Mouse (Mus musculus): ENCODE results near the gene Tmem35b.
A peak's percentile ranks its signal among the peaks of the same experiment; 100 is the strongest.

Tmem35b gene

DNA sequence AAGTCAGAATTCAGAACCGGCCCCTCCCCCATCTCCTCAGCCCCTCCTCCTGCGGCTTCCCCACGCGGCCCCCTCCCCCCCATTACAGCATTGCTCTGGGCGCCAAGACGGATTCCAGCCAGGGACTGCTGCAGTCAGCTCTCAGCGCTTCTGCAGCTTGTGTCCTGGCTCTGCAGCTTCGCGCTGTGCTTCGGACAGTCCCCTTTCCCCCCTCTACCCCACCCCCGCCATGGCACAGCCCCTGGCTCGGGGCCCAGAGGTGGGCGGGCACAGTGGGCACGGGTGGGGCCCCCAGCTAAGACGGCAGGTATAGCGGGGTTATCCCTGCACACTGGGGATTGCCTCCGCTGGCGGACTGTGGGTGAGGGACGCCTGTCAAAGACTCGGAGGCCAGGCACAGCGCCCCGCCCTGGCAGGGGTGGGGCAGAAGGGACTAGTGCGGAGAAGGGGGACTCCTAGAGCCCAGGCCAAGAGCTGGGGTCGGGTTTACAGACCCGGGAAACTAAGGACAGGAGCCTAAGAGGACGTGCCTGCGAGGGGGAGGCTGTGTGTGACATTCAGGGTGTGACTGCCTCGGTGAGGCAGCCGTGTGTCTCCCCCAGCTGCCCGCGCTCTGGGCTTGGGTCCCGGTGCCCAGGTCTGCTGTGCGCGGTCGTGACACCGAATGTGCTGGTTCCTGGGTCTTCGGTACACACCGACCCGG is 44.9 kb downstream of the Tmem35b start:
- peak; percentile 56 for DNase-seq (ENCODE audit: low spot score)

GRCm38 (mm10) chr4:127168914-127169345 is 45.4 kb downstream of the Tmem35b start, which contains the start of gene Dlgap3:
Gene Dlgap3, plus strand, starts transcription at chr4:127169204.
- no peak for DNase-seq (ENCODE audit: low spot score)

- DNase-seq (ENCODE audit: low spot score) = peak; percentile 33
These were observed 46.1 kb downstream of the Tmem35b start for GRCm38 (mm10) chr4:127169346-127170221.

DNA sequence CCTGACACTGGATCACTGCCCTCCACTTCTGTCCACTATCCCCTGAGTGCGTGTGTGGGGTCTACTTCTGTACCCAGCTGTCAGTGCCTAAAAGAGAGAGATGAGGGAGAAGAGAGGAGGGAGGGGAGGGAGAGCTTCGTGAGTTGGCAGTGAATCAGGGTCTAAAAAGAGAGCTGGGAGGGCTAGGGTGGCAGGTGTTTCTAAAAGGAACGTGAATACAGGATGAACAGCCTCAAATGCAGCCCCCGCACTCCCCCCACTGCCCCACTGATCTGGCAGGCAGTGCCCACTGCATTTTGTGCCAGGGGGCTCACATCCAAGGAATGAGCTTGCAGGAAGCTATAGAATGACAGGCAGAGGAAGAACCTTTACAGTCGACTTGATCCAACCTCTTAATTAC is 47.4 kb downstream of the Tmem35b start:
- peak; percentile 48 for DNase-seq (ENCODE audit: low spot score)

DNA sequence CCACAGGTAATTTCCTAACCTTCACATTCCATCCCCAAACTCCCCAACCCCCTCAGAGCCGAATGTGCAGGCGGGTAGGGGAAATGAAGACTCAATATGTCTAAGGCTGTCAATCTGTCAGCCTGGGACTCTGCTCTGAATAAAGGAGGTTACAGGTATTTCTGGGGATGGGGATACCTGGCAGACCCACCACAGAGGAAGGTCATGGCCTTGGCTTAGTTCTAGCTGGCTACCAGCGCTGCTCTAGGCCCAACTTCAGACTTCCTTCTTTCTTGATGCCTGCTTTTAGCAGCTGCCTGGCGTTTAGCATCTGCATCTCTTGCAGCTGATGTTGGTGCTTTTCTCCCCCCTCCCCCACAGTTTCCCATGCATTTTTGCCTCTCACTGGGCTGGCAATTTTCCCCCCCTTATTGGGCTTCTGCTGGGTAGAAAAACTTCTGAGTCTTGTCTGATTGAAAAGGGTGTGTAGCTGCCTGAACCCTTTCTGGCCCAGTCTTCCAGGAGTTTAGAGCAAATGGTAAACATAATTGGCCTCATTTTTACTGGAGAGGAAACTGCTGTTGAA is 47.9 kb downstream of the Tmem35b start:
- DNase-seq (ENCODE audit: low spot score) = no peak

GRCm38 (mm10) chr4:127172119-127172518 is 48.6 kb downstream of the Tmem35b start:
- no peak for DNase-seq (ENCODE audit: low spot score)

DNA sequence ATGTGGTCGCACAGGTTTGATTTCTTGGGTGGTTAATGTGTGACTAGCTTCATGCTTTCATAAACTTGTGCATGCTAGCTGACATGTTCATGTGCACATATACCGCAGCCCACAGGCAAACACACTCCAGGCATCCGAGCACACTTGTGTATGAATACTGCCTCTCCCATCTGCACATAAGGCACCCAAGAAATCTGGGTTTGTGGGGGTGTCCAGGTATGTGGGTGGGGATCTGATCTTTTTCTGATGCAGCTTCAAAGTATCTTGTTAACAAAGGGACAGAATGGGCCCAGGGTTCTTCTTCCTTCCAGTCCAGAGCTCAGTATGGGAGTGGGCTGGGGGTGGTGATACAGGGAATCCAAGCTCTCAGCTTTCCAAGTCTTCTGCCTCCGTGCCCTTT is 49.1 kb downstream of the Tmem35b start:
- no peak for DNase-seq (ENCODE audit: low spot score)

DNA sequence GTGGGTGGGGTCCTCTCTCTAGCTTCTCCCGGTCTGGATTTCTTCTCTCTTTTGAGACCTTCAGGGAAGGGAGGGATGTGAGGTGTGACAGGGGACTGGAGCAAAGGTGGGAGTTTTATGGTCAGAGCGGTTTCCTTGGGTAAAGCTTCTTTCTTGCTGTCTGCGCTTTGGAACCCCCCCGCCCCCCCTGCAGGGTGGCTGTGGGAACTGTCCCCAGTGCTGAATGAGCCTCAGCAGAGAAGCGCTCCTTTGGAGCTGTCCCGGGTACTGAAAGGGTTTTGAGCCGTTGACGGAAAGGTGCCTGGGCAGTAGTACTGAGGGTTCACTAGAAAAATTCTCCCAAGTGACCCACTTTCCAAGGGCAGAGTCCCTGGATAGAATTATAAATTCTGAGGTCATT is 50.0 kb downstream of the Tmem35b start:
- peak; percentile 31 for DNase-seq (ENCODE audit: low spot score)

- DNase-seq (ENCODE audit: low spot score) = no peak
These were observed 50.8 kb downstream of the Tmem35b start for GRCm38 (mm10) chr4:127174075-127174899.

DNA sequence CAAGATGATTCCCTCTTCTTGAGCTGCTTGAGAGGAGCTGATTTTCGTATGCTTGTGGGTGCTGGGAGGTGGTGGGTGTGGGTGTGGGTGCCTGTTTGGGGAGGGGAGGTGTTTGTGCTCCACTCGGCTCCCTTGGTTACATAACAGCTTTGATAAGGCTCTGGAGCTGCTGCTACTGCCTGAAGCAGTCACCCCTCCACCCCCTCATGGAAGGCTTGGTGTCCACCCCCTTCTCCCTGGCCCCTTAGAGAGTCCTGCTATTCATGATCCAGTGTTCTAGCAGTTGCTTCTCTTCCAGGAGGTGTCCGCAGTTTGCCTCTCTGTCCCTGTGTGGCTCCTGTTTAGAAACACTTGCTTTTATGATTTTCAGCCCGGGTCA is 51.4 kb downstream of the Tmem35b start:
- DNase-seq (ENCODE audit: low spot score) = no peak

DNA sequence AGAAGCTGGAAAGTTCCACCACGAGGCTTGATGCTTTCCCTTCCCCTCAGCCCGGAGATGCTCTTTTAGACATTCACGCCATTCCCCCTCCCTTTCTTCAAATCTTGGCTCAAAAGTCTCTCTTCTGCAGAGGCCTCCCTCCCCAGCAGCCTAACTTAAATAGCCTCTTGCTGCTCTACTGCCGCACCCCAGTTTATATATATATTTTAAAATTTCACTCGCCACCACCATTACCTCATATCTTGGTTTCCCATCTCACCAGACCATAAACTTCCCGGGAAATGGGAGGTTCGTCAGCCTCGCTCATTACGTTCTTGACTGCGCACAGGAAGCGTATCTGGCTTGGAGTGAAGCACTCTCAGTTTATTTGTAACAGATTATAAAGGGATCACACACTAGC is 54.5 kb downstream of the Tmem35b start:
- no peak for DNase-seq (ENCODE audit: low spot score)

DNA sequence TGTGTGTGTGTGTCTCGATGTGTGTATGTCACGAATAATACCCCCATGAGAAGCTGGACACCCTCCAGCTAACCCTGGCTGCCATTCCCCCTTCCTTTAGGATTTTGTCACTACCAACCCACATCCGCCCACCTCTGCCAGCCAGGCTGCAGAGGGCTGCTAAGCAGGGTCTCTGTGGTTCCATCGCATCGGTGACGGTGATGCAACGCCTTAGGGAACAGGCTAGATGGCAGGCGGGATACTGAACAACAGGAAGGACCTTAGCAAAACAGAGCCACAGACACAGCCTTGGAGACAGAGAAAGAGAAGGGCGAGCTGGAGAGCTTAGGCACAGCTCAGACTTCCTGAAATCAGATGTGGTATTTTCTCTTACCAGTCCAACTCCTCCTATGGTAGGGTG is 55.2 kb downstream of the Tmem35b start:
- DNase-seq (ENCODE audit: low spot score) = no peak

All from layer of hippocampus, adult 11-12 months (tissue).